Mouse (Mus musculus) cerebral cortex, adult 2 months (tissue): Measurements from ENCODE around the gene Pxt1.

Experiments used
- WGBS: fragments of 180-500 bp; shearing (Covaris S2); methylation state at CpG from one replicate; pipeline ENCODE4 v1.1.7; 2018; 5-methylcytosine and 5-hydroxymethylcytosine counted together

Pxt1 gene

DNA sequence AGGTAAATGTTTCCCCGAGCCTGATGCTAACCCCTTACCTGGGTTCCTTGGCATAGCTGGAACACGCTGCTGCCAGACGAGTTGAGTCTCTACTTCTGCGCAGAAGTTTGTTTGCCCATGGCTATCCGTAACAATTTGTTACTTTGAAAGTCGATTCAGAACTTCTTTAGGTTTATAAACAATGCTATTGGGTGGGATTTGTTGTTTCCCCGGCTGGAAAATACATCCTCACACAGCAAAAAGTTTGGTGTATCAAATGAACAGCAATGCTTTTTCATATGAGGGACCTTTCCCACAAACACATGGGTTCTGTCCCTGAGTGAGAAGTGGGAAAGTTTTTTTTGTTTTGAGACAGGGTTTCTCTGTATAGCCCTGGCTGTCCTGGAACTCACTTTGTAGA lies at the start of gene Pxt1:
Gene Pxt1 (minus strand): TSS at position 101 of the 400 bp plus-strand sequence.
- WGBS: 91% methylated on average over 7 of the region's 7 CpGs

DNA sequence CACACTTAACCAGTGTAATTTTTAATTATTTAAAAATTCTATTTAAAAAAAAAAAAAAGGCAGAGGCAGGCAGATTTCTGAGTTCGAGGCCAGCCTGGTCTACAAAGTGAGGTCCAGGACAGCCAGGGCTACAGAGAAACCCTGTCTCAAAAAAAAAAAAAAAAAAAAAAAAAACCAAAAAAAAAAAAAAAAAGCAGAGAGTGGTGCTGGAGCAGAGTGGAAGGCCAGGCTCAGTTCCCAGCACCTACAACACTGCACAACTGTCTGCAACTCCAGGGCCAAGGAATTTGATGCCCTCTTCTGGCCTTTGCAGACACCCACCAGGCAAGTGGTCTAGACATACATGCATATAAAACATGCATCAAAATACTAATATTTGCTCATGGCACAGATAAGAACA lies 49.4 kb upstream of the Pxt1 start:
- WGBS: 100% methylated on average over 1 of the region's 1 CpGs

DNA sequence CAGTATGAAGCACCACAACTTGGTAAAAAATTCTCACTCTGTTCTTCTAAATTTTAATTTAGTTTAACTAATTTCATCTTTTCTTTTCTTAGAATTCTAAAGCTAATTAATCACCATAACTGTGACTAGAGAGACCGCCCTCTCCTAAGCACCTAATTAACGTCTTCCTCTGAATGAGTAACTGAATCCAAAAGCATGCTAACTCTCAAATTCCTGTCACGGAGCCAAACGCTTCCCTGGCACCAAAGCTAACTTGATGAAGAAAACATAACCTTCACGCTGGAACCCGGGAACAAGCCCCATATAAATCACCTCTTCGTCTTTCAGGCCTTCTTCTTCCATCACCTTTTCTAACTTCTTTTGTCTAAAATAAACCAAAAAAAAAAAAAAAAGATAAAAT lies 48.5 kb upstream of the Pxt1 start:
- WGBS: 37% methylated on average over 7 of the region's 7 CpGs

DNA sequence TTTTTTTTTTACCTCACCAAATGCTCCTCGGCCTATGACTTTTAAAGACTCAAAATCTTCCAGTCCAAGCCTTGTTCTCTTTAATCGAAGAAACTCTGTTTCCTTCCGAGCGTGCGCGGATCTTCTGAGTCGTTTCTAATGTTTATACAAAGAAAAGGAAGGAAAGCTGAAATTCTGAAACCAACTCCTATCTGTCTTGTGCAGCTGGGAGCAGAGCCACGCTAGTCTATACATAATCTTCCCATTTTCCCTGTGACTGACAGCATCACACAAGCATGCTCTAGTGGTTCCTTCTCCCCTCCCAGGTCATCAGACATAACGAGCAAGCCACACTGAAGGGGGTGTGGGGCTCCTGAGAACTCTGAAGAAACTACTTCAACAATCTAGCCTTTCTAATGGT lies 47.6 kb upstream of the Pxt1 start:
- 69% methylated on average over 9 of the region's 9 CpGs for WGBS

DNA sequence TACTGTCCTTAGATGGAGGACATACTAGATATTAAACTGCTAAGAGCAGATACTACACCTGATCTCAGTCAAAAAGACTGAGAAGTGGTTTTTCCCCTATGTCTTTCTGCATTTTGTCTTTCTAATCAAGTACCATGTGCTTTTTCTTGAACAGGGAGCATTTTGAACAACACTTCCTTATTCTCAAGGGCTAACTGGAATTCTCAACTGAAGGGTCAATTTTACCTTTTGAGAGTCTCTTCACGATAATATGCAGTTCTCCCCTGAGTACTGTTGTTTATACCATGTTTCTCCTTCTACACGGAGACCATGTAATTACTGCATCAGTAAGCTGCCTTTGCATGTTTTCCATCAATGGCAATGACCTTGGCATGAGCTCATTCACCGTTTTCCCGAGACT lies 46.4 kb upstream of the Pxt1 start:
- 66% methylated on average over 4 of the region's 4 CpGs for WGBS

DNA sequence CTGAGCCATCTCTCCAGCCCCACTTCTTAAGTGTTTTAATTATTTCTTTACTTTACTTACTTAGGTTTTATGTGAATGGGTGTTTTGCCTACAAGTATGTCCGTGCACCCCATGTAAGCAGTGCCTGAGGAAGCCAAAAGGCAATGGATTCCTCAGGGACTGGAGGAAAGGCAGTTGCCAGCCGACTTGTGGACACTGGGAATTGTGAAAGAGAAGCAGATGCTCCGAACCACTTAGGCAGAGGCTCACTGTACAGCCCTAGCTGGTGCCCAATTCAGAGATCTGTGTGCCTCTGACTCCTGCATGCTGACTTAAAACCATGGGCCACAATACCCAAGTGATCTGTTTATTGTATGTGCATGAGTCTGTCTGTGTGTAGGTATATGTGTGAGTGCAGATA lies 45.4 kb upstream of the Pxt1 start:
- 77% methylated on average over 3 of the region's 3 CpGs for WGBS

DNA sequence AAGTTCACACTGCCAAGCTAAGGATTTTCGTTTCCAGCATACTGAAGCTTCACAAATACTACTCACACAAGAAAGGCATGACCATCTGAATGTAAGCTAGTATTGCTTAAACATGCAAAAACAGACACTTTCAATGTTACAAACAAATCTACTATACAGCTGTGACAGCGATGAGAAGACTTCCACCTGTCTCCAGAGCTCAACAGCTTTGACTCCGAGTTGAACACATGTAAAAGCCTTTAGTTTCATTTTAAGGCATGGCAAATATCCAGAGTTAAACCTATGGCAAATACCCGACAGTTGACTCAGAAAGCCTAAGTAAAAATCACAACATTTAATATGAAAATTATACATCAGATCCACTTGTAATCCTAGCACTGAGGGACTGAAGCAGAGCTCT lies 44.7 kb upstream of the Pxt1 start:
- 79% methylated on average over 4 of the region's 4 CpGs for WGBS

DNA sequence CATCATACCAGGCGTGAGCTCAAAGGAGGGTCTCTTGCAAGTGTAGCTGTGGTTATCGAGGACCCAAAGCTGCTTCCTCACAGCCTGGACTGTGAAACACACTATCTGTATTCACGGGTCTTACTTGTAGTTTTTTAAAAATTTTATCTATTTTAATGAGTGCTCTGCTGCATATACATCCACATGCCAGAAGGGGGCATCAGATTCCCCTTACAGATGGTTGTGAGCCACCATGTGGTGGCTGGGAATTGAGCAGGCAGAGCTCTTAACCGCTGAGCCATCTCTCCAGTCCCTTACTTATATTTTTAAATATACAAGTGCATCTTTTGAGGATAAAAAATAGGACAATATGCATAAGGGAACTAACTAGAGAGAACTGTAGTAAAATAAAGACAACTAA lies 44.1 kb upstream of the Pxt1 start:
- WGBS: 56% methylated on average over 4 of the region's 4 CpGs

DNA sequence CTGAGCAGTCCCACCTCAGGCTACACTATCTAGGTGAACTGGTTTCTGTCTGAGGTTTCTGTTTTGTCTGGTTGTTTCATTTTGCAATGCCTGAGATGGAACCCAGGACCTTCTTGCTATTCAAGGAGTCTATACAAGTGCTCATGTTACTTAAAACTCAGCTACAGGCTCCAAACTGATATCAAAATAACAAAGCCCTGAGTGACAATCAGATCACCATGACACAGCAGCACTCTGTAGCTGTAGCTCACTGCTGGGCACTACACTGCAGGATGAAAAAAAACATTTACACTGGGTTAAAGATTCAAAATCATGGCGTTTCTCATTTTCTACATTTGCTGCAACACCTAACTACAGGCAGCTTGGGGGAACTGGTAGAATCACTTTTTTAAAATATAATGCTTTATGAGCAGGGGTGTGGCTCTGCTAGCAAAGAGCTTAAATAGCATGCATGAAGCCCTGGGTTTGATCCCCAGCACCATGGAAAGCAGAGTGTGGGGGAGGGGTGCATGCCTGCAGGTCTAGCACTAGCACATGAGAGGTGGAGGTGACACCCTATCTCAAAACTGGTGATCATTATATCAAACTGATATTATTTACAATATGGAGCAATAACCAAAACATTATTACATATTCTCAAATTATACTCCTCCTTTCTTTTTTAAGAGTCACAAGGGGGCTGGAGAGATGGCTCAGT lies 41.2 kb upstream of the Pxt1 start:
- WGBS: 96% methylated on average over 1 of the region's 1 CpGs

DNA sequence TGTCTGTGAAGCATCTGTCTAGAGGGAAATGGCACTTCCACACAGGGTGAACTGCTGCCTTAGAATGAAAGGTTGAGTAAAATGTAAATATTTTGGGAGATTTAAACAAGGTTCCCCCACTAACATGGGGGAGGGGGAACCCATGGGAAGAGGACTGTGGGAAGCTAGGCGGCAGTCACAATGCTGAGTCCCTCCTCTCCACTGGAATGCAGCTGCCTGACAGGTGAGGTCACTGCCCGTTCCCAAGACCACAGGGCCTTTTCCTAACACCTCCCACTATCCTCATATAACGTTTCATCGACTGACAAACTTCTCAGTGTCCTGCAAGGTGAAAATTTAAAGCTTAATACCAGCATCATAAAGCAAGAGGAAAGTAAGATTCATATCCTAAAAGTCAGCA lies 39.0 kb upstream of the Pxt1 start:
- 56% methylated on average over 4 of the region's 4 CpGs for WGBS

DNA sequence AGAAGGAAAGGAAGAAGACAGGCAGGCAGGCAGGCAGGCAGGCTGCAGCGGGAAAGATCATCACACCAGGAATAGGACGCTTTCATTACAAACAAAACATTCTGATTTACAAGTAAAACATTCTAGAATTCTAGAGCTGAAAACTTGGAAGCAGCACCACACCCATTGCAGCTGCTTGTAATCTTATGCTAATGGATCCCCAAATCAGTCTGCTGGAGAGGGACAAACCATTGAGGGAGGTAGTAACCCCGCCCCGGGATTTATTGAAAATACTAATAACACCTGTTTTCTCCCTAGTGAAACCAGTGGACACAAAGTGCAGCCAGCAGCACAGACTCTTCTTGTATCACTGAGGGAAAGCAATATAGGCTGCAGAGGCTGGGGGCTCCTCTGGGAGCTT lies 37.4 kb upstream of the Pxt1 start:
- 68% methylated on average over 4 of the region's 4 CpGs for WGBS

DNA sequence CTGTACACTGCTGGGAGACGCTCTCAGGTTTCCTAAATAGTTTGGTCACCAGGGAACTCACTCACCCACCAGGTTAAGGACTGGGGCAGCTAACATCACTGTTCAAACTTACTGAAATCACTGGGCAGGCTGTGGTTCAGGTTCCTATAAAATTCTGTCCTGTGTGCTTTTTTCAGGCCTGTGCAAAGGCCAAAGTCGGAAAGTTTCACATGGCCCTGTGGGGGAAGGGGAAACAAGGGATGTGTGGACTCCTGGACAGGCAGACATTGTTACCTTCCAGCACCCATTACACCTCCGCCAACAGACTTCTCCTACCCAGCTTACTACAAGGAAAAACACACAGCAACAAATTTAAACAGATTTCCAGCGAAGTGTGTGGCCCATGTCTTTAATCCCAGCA lies 35.5 kb upstream of the Pxt1 start:
- WGBS: 91% methylated on average over 4 of the region's 4 CpGs

DNA sequence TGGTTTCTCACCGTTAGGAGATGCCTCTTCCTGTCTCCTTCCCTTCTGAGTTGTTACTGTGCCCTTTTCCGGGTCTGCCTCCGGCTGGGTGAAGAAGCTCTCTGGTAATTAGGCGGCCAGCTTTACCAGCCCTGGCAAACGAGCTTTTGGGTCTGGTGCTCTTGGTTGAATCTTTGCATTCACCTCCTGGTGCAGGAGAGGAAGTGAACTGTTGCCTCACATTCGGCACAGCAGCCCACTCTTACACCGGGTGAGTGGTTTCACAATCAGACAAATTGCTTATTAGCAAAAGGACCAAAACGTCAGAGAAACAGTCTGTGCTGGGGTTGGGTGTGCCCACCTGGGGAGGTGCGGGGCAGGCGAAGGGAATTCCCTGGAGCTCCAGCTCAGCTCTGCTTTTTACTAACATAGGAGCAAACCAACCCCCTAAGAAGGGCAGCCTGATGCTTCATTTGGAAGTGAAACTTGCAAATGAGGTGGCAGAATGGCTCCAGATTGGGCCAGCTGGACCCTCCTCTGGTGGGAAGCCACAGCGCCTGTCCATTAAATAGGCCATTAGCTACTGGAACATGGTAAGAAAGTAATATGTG lies 23.5 kb upstream of the Pxt1 start:
- 67% methylated on average over 11 of the region's 11 CpGs for WGBS

DNA sequence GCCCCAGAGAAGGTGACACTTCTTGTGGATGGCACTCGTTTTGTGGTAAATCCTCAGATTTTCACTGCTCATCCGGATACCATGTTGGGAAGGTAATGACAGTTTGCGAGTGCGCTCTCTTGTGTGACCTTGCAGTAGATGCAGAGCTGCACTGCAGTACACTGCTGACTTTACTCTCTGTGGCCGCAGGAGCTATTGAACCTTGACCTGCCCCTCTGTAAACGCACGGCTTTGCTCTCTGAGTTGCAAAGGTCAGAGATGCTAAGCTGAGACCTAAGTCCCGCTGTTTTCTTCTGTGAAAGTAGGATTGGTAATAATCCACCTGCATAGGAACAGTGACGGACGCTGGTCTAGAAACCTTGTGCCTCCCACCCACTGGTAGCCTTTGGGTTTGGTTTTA lies 18.0 kb upstream of the Pxt1 start:
- WGBS: 89% methylated on average over 10 of the region's 10 CpGs

DNA sequence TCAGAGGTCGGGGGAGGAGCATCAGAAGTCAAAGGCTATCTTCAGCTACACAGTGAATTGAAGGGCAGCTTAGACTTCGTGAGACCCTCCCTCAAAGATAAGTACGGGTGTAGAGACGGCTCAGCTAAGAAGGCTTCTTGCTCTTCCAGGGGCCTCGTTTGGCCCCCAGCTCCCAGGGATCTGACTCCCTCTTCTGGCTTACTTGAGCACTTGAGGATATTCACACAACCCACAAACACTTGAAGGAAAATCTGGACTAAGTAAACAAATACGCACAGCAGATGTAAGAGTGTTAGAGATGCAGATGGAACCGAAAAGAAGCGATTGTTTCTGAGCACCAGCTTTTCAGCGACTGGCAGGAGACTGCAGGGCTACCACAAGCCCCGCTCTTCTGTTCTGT lies 17.0 kb upstream of the Pxt1 start:
- 58% methylated on average over 10 of the region's 10 CpGs for WGBS

DNA sequence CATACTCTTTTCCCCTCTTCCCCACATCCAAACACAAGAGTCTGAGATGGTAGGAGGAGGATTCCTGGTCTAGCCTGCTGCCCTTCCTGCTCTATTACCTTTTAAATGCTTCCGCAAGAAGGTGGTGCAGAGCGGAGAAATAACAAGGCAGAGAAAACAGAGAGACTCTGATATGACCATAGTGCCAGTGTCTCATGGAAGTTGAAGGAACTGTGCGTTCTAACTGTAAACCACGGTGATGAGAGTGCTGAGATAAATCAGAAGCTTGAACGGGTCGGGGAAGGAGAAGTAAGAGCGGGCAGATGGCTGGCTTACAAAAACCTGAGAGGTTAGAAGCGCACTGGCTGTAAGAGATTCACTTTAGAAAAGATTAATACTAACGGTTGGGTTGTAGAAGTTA lies 10.8 kb upstream of the Pxt1 start:
- WGBS: 96% methylated on average over 9 of the region's 9 CpGs

DNA sequence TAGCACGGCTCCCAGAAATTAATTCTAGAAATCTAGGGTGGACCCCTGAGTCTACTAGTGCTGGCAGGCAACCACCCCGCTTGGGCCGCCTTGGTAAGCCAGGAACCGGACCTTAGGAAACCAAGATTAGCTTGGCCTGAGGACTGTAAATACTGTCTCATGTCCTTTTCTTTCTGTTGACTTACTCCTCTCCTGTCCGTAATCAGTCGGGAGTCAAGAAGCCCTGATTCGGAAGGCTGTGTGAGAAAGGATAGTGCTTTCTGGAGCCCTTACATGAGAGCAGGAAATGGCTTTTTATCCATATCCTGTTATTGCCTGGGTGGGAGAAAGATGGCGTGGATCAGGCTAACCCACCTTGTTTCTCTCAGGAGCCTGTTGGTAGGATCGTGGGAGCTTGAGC lies 9.6 kb upstream of the Pxt1 start:
- whole genome bisulfite sequencing: 1% methylated on average over 9 of the region's 9 CpGs

DNA sequence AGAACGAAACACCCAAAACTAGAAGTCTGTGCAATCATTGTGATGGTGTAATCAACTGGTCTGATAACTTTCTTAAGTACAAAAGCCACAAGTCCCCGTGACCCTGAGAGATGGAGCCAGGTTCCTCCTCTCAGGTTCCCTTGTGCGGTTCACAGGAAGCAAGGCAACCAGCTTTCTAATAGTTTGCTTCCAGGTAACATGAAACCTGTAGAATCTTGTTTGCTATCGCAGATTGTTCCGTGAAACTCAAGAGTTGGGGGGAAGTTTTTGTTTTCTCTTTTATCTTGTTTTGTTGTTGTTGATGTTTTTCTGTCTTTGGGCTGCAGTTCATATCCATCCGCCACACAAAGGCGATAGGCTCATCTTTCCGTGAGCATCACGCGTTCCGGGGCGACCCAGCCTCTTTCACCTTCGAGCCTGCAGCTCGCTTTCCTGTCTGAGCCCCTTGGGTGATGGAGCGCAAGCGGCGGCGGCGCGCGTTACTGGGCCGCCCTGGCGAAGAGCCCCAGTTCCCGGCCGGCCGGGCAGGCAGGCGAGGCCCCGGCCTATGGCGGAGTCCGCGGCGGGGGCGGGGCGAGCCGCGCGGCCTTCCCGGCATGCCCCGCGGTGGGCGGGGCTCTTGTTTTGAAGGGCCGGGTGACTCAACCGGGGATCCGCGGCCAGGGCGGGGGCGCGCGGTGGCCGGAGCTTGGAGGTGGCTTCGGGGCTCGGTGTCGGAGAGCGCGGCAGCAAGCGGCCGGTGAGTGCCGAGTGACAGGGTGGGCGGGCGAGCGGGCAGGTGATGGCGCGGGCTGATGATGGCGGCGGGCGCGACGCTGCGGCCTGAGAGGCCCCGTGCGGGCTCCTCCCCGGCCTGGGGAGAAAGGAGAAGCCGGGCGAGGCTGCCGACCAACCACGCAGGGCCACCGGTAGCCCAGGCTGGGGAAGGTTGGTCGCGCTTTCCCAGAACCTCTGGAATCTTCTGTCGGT lies 8.5 kb upstream of the Pxt1 start, which contains the start of gene Kctd20:
Gene Kctd20 (plus strand): TSS at position 120 of the 969 bp plus-strand sequence.
- WGBS: 1% methylated on average over 80 of the region's 80 CpGs

DNA sequence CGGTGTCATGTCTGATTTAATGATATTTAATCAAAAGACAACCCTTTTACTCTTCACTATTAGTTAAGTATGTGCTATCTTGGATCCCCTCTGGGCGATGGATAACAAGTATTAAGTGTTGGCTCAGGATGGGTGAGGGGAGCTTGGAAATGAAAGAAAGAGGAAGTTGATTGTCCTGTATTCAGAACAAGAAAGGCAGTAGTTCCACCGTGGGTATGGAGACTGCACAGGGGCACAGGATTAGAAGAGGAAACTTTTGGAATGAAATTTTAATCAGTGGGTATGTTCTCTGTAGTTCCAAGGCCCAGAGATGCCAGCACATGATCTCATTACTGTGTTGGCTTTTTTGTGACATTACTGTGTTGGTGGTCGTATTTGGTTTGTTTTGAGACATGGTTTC lies 7.1 kb upstream of the Pxt1 start:
- WGBS: 71% methylated on average over 4 of the region's 4 CpGs

DNA sequence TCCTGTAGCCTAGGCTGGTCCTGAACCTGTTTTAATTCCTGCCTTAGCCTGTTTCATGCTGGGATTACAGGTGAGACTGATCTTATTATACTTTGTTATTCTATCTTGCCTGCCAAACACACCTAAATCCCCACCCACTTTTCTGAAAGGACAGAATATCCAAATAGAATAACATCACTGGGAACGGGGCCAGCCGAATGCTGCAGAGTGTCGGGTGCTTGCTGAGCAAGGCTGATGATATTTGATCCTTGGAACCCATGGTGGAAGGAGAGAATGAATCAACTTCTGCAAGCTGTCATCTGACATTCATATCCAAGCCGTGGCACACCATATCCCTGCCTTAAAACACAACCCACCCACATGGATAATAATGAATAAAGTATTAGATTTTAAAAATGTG lies 5.0 kb upstream of the Pxt1 start:
- WGBS: 57% methylated on average over 4 of the region's 4 CpGs

DNA sequence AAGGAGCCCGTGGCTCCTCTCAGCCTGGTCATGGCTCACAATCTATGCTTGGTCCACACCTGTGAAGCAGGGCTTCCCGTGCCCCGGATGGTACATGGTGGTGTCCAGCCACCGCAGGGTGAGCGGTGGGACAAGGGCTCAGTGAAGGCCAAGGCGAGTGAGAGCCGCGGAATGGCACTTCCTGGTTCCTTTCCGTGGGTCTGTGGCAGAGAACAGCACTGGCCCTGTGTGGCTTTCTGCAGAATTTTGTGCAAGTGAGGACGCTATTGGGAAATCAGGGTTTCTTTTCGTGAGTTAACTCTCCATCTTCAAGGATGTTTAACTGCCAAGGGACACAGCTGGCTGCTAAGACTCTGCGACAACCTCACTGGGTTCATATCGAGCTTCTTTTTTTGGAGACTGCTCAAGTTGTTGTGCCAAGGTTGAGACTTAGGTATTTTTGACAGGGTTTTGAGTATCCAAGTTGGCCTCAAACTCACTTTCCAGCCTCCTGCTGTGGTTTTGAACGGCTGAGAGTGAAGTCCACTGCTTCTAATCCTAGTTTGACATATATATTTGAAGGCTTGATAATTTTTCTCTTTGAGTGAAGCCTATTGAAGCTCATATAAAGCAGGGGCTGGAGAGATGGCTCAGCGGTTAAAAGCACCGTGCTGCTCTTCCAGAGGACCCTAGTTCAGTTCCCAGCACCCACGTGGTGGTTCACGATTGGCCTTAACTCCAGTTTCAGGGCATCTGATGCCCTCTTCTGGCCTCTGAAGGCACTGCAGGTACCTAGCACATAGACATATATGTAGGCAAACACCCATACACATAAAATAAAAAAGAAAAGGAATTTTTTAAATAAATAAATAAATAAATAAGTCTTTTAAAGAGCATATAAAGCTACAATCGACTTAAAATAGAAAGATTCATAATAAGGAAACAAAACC lies 3.6 kb upstream of the Pxt1 start:
- WGBS: 87% methylated on average over 19 of the region's 19 CpGs

DNA sequence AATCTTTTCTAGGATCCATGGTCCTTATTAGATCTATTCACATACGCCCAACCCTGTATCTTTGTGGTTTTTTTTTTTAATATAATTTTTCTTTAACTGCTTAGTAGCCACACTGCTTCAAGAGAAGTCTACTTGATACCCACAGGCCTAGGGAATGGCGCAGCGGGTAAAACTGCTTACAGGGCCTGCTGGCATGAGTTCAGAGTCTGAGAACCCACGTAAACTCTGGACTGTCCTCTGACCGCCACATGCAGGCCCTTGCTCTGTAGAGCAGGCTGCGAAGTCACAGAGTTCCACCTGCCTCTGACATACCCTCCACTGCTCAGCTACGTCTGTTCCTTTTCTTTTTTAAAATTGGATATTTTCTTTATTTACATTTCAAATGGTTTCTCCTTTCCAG lies 841 bp upstream of the Pxt1 start:
- WGBS: 94% methylated on average over 7 of the region's 7 CpGs
